Mouse (Mus musculus): ENCODE data around the gene Adap2. TPM values are rescaled to one million over a fixed set of nuclear protein-coding genes. Genes with fewer than 3 reads are reported as not detected.

The Adap2 gene
- polyA plus RNA-seq, 1 experiment from 2014 or later = 3.6 TPM

- 86% methylated on average over 4 of the region's 4 CpGs for WGBS
- no peak overlapping the region for H3K4me2 ChIP-seq (replicated peaks)
- H3K4me1 ChIP-seq (replicated peaks; ENCODE audit: control insufficient read depth, insufficient read depth, low read length) = no peaks in the 10 kb centered on the region
- no peak overlapping the region for H3K4me3 ChIP-seq (replicated peaks; ENCODE audit: low read length)
- no peaks in the 10 kb centered on the region for H3K36me3 ChIP-seq (replicated peaks; ENCODE audit: control insufficient read depth, insufficient read depth)
- H3K27me3 ChIP-seq (ENCODE audit: control insufficient read depth, insufficient read depth, low read length) = no peaks in the 10 kb centered on the region
- H3K27ac ChIP-seq = no peak overlapping the region
- no peak overlapping the region for H3K9ac ChIP-seq
- ATAC-seq (ENCODE audit: low FRiP score) = no peak
- DNase-seq (ENCODE audit: low spot score) = no peak
- no peaks in the 10 kb centered on the region for H3K9me3 ChIP-seq (ENCODE audit: control insufficient read depth, low read length)
Measured at GRCm38 (mm10) chr11:80168611-80169249, 14.8 kb downstream of the Adap2 start.

GRCm38 (mm10) chr11:80169629-80170028 is 15.7 kb downstream of the Adap2 start:
- no peak overlapping the region for H3K4me3 ChIP-seq (replicated peaks; ENCODE audit: low read length)
- no peaks in the 10 kb centered on the region for H3K36me3 ChIP-seq (replicated peaks; ENCODE audit: control insufficient read depth, insufficient read depth)
- 93% methylated on average over 3 of the region's 3 CpGs for WGBS
- H3K27ac ChIP-seq = no peak overlapping the region
- DNase-seq (ENCODE audit: low spot score) (no peak), ATAC-seq (ENCODE audit: low FRiP score) (no peak)
- H3K27me3 ChIP-seq (ENCODE audit: control insufficient read depth, insufficient read depth, low read length) = no peaks in the 10 kb centered on the region
- no peaks in the 10 kb centered on the region for H3K4me1 ChIP-seq (replicated peaks; ENCODE audit: control insufficient read depth, insufficient read depth, low read length)
- H3K4me2 ChIP-seq (replicated peaks) = no peak overlapping the region
- no peaks in the 10 kb centered on the region for H3K9me3 ChIP-seq (ENCODE audit: control insufficient read depth, low read length)
- no peak overlapping the region for H3K9ac ChIP-seq

GRCm38 (mm10) chr11:80170351-80170750 is 16.4 kb downstream of the Adap2 start:
- Histone ChIP-seq H3K36me3 (replicated peaks; ENCODE audit: control insufficient read depth, insufficient read depth) (no peaks in the 10 kb centered on the region), H3K9ac (no peak overlapping the region), H3K4me1 (replicated peaks; ENCODE audit: control insufficient read depth, insufficient read depth, low read length) (no peaks in the 10 kb centered on the region), H3K4me2 (replicated peaks) (no peak overlapping the region), H3K27ac (no peak overlapping the region), H3K4me3 (replicated peaks; ENCODE audit: low read length) (no peak overlapping the region), H3K27me3 (ENCODE audit: control insufficient read depth, insufficient read depth, low read length) (no peaks in the 10 kb centered on the region), H3K9me3 (ENCODE audit: control insufficient read depth, low read length) (no peaks in the 10 kb centered on the region)
- DNase-seq (ENCODE audit: low spot score) = no peak
- no peak for ATAC-seq (ENCODE audit: low FRiP score)
- 82% methylated on average over 5 of the region's 5 CpGs for WGBS

- no peaks in the 10 kb centered on the region for H3K9me3 ChIP-seq (ENCODE audit: control insufficient read depth, low read length)
- no peaks in the 10 kb centered on the region for H3K4me1 ChIP-seq (replicated peaks; ENCODE audit: control insufficient read depth, insufficient read depth, low read length)
- ATAC-seq (ENCODE audit: low FRiP score) (no peak), DNase-seq (ENCODE audit: low spot score) (no peak)
- H3K27ac ChIP-seq = no peak overlapping the region
- no peaks in the 10 kb centered on the region; the same call in 1 of the 2 replicates for H3K27me3 ChIP-seq (ENCODE audit: control insufficient read depth, insufficient read depth, low read length)
- H3K4me2 ChIP-seq (replicated peaks) = no peak overlapping the region
- H3K9ac ChIP-seq = no peak overlapping the region
- WGBS = 71% methylated on average over 4 of the region's 4 CpGs
- no peaks in the 10 kb centered on the region for H3K36me3 ChIP-seq (replicated peaks; ENCODE audit: control insufficient read depth, insufficient read depth)
- no peak overlapping the region for H3K4me3 ChIP-seq (replicated peaks; ENCODE audit: low read length)
Measured at GRCm38 (mm10) chr11:80171884-80172283, 18.0 kb downstream of the Adap2 start.

GRCm38 (mm10) chr11:80173963-80174670 is 20.2 kb downstream of the Adap2 start:
- Histone ChIP-seq H3K9ac (no peak overlapping the region), H3K27me3 (ENCODE audit: control insufficient read depth, insufficient read depth, low read length) (no peaks in the 10 kb centered on the region; the same call in 1 of the 2 replicates), H3K4me2 (replicated peaks) (no peak overlapping the region), H3K4me1 (replicated peaks; ENCODE audit: control insufficient read depth, insufficient read depth, low read length) (no peaks in the 10 kb centered on the region), H3K9me3 (ENCODE audit: control insufficient read depth, low read length) (no peaks in the 10 kb centered on the region), H3K36me3 (replicated peaks; ENCODE audit: control insufficient read depth, insufficient read depth) (no peaks in the 10 kb centered on the region), H3K27ac (no peak overlapping the region), H3K4me3 (replicated peaks; ENCODE audit: low read length) (no peak overlapping the region)
- DNase-seq (ENCODE audit: low spot score) = no peak
- WGBS = 85% methylated on average over 11 of the region's 11 CpGs
- no peak for ATAC-seq (ENCODE audit: low FRiP score)

- 80% methylated on average over 11 of the region's 11 CpGs for WGBS
- Histone ChIP-seq H3K27ac (no peak overlapping the region), H3K4me1 (replicated peaks; ENCODE audit: control insufficient read depth, insufficient read depth, low read length) (no peaks in the 10 kb centered on the region)
Measured at GRCm38 (mm10) chr11:80176911-80177895, 23.3 kb downstream of the Adap2 start.

GRCm38 (mm10) chr11:80178316-80178715 is 24.4 kb downstream of the Adap2 start:
- H3K4me1 ChIP-seq (replicated peaks; ENCODE audit: control insufficient read depth, insufficient read depth, low read length) = no peaks in the 10 kb centered on the region
- ATAC-seq (ENCODE audit: low FRiP score) = no peak
- no peak overlapping the region for H3K4me2 ChIP-seq (replicated peaks)
- WGBS = 89% methylated on average over 8 of the region's 8 CpGs
- H3K9ac ChIP-seq = no peak overlapping the region
- H3K36me3 ChIP-seq (replicated peaks; ENCODE audit: control insufficient read depth, insufficient read depth) = no peaks in the 10 kb centered on the region
- no peaks in the 10 kb centered on the region for H3K9me3 ChIP-seq (ENCODE audit: control insufficient read depth, low read length)
- H3K27ac ChIP-seq = no peak overlapping the region
- no peak overlapping the region for H3K4me3 ChIP-seq (replicated peaks; ENCODE audit: low read length)
- DNase-seq (ENCODE audit: low spot score) = no peak
- H3K27me3 ChIP-seq (ENCODE audit: control insufficient read depth, insufficient read depth, low read length) = no peaks in the 10 kb centered on the region; the same call in 1 of the 2 replicates

More at GRCm38 (mm10) chr11:80176911-80177895, 23.3 kb downstream of the Adap2 start:
- Histone ChIP-seq H3K27me3 (ENCODE audit: control insufficient read depth, insufficient read depth, low read length) (no peaks in the 10 kb centered on the region; the same call in 1 of the 2 replicates), H3K4me2 (replicated peaks) (no peak overlapping the region), H3K36me3 (replicated peaks; ENCODE audit: control insufficient read depth, insufficient read depth) (no peaks in the 10 kb centered on the region), H3K9ac (no peak overlapping the region), H3K4me3 (replicated peaks; ENCODE audit: low read length) (no peak overlapping the region), H3K9me3 (ENCODE audit: control insufficient read depth, low read length) (no peaks in the 10 kb centered on the region)
- no peak for ATAC-seq (ENCODE audit: low FRiP score)
- no peak for DNase-seq (ENCODE audit: low spot score)

GRCm38 (mm10) chr11:80181021-80181749 is 27.3 kb downstream of the Adap2 start:
- H3K27me3 ChIP-seq (ENCODE audit: control insufficient read depth, insufficient read depth, low read length) = no peaks in the 10 kb centered on the region
- DNase-seq (ENCODE audit: low spot score) = no peak
- no peaks in the 10 kb centered on the region for H3K4me1 ChIP-seq (replicated peaks; ENCODE audit: control insufficient read depth, insufficient read depth, low read length)
- no peak overlapping the region for H3K27ac ChIP-seq
- H3K4me2 ChIP-seq (replicated peaks) = no peak overlapping the region
- no peaks in the 10 kb centered on the region for H3K36me3 ChIP-seq (replicated peaks; ENCODE audit: control insufficient read depth, insufficient read depth)
- WGBS = 83% methylated on average over 5 of the region's 5 CpGs
- no peak for ATAC-seq (ENCODE audit: low FRiP score)
- H3K9ac ChIP-seq = no peak overlapping the region
- no peaks in the 10 kb centered on the region for H3K9me3 ChIP-seq (ENCODE audit: control insufficient read depth, low read length)
- no peak overlapping the region for H3K4me3 ChIP-seq (replicated peaks; ENCODE audit: low read length)

Data from hindbrain, embryonic 14.5 days (tissue).